Mouse (Mus musculus) lung, postnatal 0 days (tissue): ENCODE results near the gene Nell1.

Experiments
- CTCF ChIP-seq: IDR thresholded peaks from 2 replicates; pipeline ENCODE4 v1.5.1; 2016; ENCODE audit warnings: antibody characterized with exemption, mild to moderate bottlenecking
- EP300 ChIP-seq: IDR thresholded peaks from 2 replicates; pipeline ENCODE4 v1.6.1; 2016; ENCODE audit warnings: antibody characterized with exemption, mild to moderate bottlenecking, control low read depth

- TF ChIP-seq CTCF (no peak), EP300 (no peak)
Observed at GRCm38 (mm10) chr7:50543373-50543772, 568.7 kb downstream of the Nell1 start.
